Mouse (Mus musculus) heart, postnatal 0 days (tissue): ENCODE results near the gene Timm17a.

Experiments used
- CTCF ChIP-seq: IDR thresholded peaks from 2 replicates; pipeline ENCODE4 v1.5.1; 2016; ENCODE audit warnings: antibody characterized with exemption, control low read depth, low read depth
- EP300 ChIP-seq: IDR thresholded peaks from 2 replicates; pipeline ENCODE4 v1.6.1; 2016; ENCODE audit warnings: antibody characterized with exemption, low read depth

DNA sequence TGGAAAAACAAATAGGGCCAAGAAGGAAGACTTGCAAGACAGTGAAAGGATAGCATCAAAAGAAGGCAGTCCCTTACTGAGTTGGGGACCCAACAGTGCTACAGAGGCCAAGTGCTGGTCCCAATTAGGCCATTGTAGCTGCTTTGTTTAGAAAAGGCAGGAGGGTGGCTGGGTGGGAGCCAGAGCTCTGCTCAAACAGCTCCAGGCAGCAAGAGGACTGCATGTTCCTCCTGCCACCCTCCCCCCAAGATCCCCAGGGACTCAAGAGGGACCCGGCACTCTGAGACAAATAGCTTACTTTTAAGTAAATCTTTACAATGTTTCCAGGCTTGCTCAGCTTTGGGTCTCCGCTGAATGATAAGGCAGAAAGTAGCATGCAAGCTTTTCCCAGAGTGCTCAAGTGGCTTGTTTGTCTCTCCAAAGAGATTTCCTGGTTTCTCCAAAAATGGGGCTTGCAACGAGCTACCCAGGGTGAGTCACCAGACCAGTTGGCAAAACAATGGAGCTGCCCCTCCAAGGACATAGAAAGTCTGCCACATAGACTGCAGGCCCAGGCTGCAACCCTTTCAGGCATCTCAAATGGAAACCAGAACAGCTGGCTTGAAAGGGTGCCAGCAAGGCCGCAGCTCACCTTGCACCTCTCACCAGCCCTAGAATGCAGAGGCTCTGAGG, 34.1 kb upstream of the Timm17a start:
- TF ChIP-seq CTCF, result no peak
- no peak for TF ChIP-seq EP300
